Mouse (Mus musculus): ENCODE measurements around the gene Adgrv1. TPM values are rescaled to one million over a fixed set of nuclear protein-coding genes. Genes with fewer than 3 reads are reported as not detected.

The Adgrv1 gene
- polyA plus RNA-seq, 1 experiment from 2014 or later, result 0.10 TPM

DNA sequence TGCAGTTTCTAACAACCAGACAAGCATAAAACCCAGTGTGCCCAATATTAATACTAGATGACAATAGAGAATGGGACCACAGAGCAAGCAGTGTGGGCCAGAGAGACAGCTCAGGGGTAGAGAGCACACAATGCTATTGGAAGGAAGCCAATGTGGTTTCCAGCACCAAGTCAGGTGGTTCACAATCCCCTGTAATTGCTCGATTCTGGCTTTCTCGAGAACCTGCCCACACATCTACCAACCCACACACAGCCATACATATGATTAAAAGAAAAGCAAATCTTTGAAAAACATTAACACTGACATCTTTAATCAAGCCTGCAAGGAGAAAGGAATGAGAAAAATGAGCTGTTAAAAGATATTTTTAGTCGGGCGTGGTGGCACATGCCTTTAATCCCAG, 166.3 kb downstream of the Adgrv1 start:
- WGBS (ENCODE audit: insufficient replicate concordance), result 66% methylated on average over 4 of the region's 4 CpGs
- Histone ChIP-seq H3K4me2 (no peak overlapping the region), H3K27ac (replicated peaks) (no peak overlapping the region), H3K27me3 (no peaks in the 10 kb centered on the region), H3K9me3 (replicated peaks) (no peaks in the 10 kb centered on the region), H3K4me3 (replicated peaks) (no peak overlapping the region), H3K9ac (no peak overlapping the region), H3K36me3 (replicated peaks) (no peaks in the 10 kb centered on the region), H3K4me1 (replicated peaks) (no peaks in the 10 kb centered on the region)
- no peak for ATAC-seq (ENCODE audit: insufficient read depth)

DNA sequence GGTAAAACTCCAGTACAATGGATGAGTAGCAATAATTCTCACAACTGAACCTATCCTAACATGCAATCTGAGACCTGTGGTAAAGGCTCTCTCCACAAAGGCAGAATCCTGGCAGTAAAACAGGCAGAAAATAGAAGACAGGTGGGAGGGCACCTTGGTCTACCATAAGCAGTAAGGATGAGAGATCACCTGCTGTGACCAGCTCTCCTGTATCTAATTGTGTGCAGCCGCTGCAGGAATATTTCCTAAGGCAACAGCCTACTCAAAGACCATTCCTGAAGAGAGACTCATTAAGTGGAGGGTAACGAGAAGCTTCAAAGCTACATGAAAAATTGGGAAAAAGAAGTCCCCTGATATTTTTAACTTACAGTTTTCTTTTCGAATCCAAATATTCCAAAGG, 167.2 kb downstream of the Adgrv1 start:
- WGBS (ENCODE audit: insufficient replicate concordance), result 59% methylated on average over 3 of the region's 3 CpGs
- H3K4me1 ChIP-seq (replicated peaks), result no peaks in the 10 kb centered on the region
- H3K4me3 ChIP-seq (replicated peaks), result no peak overlapping the region
- no peaks in the 10 kb centered on the region for H3K9me3 ChIP-seq (replicated peaks)
- H3K4me2 ChIP-seq, result no peak overlapping the region
- H3K9ac ChIP-seq, result no peak overlapping the region
- H3K27me3 ChIP-seq, result no peaks in the 10 kb centered on the region
- no peaks in the 10 kb centered on the region for H3K36me3 ChIP-seq (replicated peaks)
- H3K27ac ChIP-seq (replicated peaks), result no peak overlapping the region
- no peak for ATAC-seq (ENCODE audit: insufficient read depth)

DNA sequence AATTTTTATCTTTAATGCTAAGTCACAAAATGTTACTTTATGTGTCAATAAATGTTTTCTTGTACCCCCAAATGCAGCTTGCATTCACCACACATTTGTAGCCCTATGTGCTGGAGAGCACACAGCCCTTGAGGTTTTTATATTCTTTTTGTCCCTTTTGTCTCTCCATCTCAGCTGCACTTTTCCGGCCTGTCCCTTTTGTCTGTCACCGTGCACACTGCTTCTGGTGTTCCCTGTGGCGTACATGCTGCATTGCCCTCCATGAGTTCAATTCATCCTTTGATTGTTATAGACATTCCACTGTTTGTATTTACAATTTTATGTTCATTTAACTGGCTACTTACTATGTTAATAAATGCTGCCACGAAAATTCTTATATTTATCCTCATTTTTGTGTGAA, 183.3 kb downstream of the Adgrv1 start:
- no peak for ATAC-seq (ENCODE audit: insufficient read depth)
- Histone ChIP-seq H3K27me3 (no peaks in the 10 kb centered on the region), H3K27ac (replicated peaks) (no peak overlapping the region), H3K4me2 (no peak overlapping the region), H3K9me3 (replicated peaks) (no peaks in the 10 kb centered on the region), H3K36me3 (replicated peaks) (no peaks in the 10 kb centered on the region), H3K9ac (no peak overlapping the region), H3K4me3 (replicated peaks) (no peak overlapping the region), H3K4me1 (replicated peaks) (no peaks in the 10 kb centered on the region)
- 55% methylated on average over 4 of the region's 4 CpGs for WGBS (ENCODE audit: insufficient replicate concordance)

DNA sequence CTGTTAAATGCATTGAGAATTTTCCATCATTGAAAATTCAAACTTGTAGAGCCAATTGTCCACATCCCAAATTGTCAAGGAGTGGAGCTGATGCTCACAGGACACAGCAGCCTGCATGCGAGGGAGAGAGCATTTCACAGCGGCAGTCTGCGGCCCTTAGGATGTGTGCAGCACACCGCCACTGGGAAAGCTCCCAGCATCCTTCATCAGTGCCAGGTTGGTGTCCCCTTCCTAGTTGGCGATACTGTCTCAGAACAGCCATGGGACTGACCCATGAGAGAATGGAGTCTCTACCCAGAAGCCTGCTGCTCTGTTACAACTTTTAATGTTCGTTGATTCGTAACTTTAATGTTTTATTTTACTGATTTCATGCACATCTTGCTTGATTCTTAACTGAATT, 183.8 kb downstream of the Adgrv1 start:
- Histone ChIP-seq H3K4me1 (replicated peaks) (no peaks in the 10 kb centered on the region), H3K27ac (replicated peaks) (no peak overlapping the region), H3K9me3 (replicated peaks) (no peaks in the 10 kb centered on the region), H3K27me3 (no peaks in the 10 kb centered on the region), H3K9ac (no peak overlapping the region), H3K4me2 (no peak overlapping the region), H3K4me3 (replicated peaks) (no peak overlapping the region), H3K36me3 (replicated peaks) (no peaks in the 10 kb centered on the region)
- no peak for ATAC-seq (ENCODE audit: insufficient read depth)
- 66% methylated on average over 7 of the region's 7 CpGs for WGBS (ENCODE audit: insufficient replicate concordance)

DNA sequence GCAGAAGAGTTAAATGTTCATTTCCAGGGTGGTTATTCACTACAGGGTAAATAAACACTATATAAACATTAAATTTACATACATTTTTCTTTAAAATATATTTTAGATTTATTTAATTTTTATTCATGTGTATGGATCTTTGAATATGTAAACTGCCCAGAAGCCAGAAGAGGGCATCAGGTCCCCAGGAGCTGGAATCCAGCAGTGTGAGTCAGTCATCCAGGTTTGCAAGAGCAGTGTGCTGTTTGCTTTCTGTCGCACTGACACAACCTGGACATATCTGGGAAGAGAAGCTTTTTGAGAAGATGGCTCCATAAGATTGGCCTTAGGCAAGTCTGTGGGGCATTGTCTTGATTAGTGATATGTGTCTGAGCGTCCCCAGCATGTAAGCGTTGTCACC, 191.5 kb downstream of the Adgrv1 start:
- H3K9me3 ChIP-seq (replicated peaks), result no peaks in the 10 kb centered on the region
- ATAC-seq (ENCODE audit: insufficient read depth), result no peak
- no peak overlapping the region for H3K4me3 ChIP-seq (replicated peaks)
- no peak overlapping the region for H3K4me2 ChIP-seq
- H3K27ac ChIP-seq (replicated peaks), result no peak overlapping the region
- H3K9ac ChIP-seq, result no peak overlapping the region
- no peaks in the 10 kb centered on the region for H3K4me1 ChIP-seq (replicated peaks)
- H3K36me3 ChIP-seq (replicated peaks), result no peaks in the 10 kb centered on the region
- WGBS (ENCODE audit: insufficient replicate concordance), result 56% methylated on average over 3 of the region's 3 CpGs
- no peaks in the 10 kb centered on the region for H3K27me3 ChIP-seq

DNA sequence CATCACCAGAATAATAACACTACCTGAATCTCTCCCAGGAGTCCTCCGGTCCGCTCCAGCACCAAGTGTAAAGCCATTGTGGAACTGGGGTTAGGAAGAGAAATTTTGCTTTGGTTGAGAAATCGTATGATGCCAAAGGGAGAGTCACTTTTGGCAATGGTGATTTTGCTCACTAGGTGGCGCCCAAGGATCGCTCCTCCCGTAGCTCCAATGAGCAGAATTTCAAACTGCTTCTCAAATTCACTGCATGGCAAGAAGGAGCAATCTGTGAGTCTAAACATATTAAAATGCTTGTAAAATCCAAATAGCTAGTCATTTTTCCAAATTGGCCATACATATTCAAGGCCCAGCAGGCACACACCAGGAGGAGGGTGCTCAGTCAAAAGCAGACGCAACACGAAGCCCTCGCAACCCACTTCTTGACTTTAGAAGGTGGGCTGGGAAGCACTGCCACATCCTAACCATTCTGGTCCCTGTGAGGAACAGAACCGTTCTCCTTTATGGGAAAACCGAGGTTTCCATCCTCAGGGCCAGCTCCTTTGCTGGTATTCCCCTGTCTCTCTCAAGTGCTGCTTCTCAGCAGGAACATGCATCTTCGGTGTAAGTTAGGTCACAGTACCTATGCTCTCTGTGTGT, 193.4 kb downstream of the Adgrv1 start:
- H3K4me1 ChIP-seq (replicated peaks), result no peaks in the 10 kb centered on the region
- WGBS (ENCODE audit: insufficient replicate concordance), result 36% methylated on average over 12 of the region's 12 CpGs
- no peak overlapping the region for H3K4me3 ChIP-seq (replicated peaks)
- H3K9me3 ChIP-seq (replicated peaks), result no peaks in the 10 kb centered on the region
- H3K27ac ChIP-seq (replicated peaks), result no peak overlapping the region
- H3K27me3 ChIP-seq, result no peaks in the 10 kb centered on the region
- ATAC-seq (ENCODE audit: insufficient read depth), result no peak
- H3K4me2 ChIP-seq, result no peak overlapping the region
- H3K9ac ChIP-seq, result no peak overlapping the region
- no peaks in the 10 kb centered on the region for H3K36me3 ChIP-seq (replicated peaks)

DNA sequence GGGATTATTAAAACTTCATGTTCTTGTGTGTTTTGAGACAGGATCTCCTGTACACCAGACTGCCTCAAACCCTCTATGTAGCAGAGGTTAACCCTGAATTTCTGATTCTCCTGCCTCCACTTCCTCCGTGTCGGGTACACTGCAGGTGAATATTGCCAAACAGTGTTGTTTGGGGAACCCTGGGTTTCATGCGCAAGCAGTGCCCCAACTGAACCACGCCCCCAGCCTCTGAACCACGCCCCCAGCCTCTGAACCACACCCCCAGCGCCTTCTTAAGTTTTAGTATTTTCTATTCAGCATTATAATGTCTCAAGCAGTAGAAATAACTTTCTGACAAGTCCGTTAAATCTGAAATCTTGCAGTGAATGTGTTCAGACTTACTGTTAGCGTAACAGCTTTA, 195.9 kb downstream of the Adgrv1 start:
- H3K36me3 ChIP-seq (replicated peaks), result no peaks in the 10 kb centered on the region
- WGBS (ENCODE audit: insufficient replicate concordance), result 45% methylated on average over 8 of the region's 8 CpGs

DNA sequence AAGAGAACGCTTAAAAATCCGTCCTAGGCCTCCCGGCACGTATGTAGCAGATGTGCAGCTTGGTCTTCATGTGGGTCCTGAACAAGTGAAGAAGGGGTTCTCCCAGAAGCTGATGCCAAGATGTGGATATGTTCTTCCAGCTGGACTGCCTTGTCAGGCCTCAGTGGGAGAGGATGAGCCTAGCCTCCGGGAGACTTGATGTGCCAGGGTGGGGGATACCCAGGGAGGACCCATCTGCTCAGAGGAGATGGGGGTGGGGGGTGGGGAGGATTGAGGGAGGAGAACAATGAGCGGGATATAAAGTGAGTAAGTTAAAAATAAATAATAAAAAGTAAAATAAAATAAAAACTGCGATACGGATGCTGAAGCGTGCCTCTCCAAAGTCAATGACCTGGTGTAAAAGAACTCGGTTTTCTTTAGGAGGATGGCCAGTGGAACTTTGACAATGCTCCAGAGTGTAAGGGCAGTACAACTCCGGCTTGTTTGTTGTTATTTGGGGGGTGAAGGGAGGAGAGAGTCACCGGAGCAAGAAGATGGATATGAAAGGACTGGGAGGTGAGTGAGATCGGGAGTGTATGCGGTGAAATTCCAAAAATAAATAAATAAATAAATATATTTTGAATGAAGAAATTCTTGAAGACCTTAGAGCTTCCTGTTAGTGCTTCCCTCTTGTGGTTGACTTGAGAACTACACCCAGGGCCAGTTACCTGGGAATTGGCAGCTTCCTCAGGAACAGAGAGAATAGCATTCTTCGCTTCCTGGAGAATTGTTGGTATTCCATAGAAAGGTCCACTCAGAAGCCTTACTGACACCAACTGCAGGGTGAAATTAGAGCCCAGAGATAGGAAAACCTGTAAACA, 205.8 kb downstream of the Adgrv1 start:
- Histone ChIP-seq H3K27ac (replicated peaks) (no peak overlapping the region), H3K9me3 (replicated peaks) (no peaks in the 10 kb centered on the region), H3K4me1 (replicated peaks) (no peaks in the 10 kb centered on the region), H3K4me3 (replicated peaks) (no peak overlapping the region), H3K36me3 (replicated peaks) (no peaks in the 10 kb centered on the region), H3K9ac (no peak overlapping the region), H3K27me3 (no peaks in the 10 kb centered on the region), H3K4me2 (no peak overlapping the region)
- 61% methylated on average over 15 of the region's 15 CpGs for WGBS (ENCODE audit: insufficient replicate concordance)
- no peak for ATAC-seq (ENCODE audit: insufficient read depth)

More for the DNA sequence above, 195.9 kb downstream of the Adgrv1 start:
- no peaks in the 10 kb centered on the region for H3K27me3 ChIP-seq
- no peaks in the 10 kb centered on the region for H3K9me3 ChIP-seq (replicated peaks)
- no peaks in the 10 kb centered on the region for H3K4me1 ChIP-seq (replicated peaks)
- H3K4me2 ChIP-seq, result no peak overlapping the region
- no peak overlapping the region for H3K9ac ChIP-seq
- no peak overlapping the region for H3K27ac ChIP-seq (replicated peaks)
- H3K4me3 ChIP-seq (replicated peaks), result no peak overlapping the region
- ATAC-seq (ENCODE audit: insufficient read depth), result no peak

DNA sequence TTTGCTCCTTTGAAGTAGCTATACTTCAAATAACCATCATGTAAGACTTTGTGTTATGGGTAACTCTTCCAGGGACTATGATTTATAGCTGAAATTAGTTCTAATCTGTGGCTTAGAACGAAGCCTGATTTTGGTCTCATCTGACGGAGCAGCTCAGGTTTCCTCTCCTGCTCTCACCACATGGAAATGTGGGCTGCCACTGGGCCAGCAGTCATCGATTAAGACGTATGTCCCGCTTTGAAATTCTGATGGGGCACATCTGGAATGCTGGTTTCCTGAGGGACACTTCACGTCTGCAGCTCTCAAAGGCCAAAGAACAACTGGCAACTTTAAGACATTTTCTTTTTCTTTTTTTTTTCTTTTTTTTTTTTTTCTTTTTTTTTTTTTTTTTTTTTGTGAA, 207.8 kb downstream of the Adgrv1 start:
- no peak for ATAC-seq (ENCODE audit: insufficient read depth)
- H3K9me3 ChIP-seq (replicated peaks), result no peaks in the 10 kb centered on the region
- WGBS (ENCODE audit: insufficient replicate concordance), result 56% methylated on average over 6 of the region's 6 CpGs

DNA sequence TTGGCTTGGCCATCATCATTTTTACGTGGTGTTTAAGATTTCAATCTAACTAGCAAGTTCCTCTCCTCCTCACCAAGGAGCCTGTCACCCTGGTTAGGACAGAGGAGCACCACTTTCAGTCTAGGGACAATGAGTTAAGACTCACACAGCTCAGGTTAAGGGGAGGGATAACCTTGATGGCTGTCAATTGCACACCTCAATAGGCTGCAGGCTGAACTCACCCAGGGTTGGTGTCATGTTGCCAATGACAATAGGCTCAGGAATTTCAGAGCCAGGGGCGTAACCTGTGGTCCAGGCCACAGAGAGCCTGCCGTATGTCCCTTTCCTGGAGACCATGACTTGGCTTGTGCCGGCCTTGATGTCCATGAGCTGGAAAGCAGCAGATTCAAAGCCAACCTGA, 209.0 kb downstream of the Adgrv1 start:
- WGBS (ENCODE audit: insufficient replicate concordance), result 58% methylated on average over 4 of the region's 4 CpGs
- no peaks in the 10 kb centered on the region for H3K27me3 ChIP-seq
- H3K4me2 ChIP-seq, result no peak overlapping the region
- no peak for ATAC-seq (ENCODE audit: insufficient read depth)
- H3K4me3 ChIP-seq (replicated peaks), result no peak overlapping the region
- H3K36me3 ChIP-seq (replicated peaks), result no peaks in the 10 kb centered on the region
- no peaks in the 10 kb centered on the region for H3K4me1 ChIP-seq (replicated peaks)
- H3K9me3 ChIP-seq (replicated peaks), result no peaks in the 10 kb centered on the region
- no peak overlapping the region for H3K27ac ChIP-seq (replicated peaks)
- no peak overlapping the region for H3K9ac ChIP-seq

More for the DNA sequence above, 207.8 kb downstream of the Adgrv1 start:
- H3K4me3 ChIP-seq (replicated peaks), result no peak overlapping the region
- H3K4me2 ChIP-seq, result no peak overlapping the region
- no peaks in the 10 kb centered on the region for H3K27me3 ChIP-seq
- no peak overlapping the region for H3K27ac ChIP-seq (replicated peaks)
- H3K4me1 ChIP-seq (replicated peaks), result no peaks in the 10 kb centered on the region
- H3K36me3 ChIP-seq (replicated peaks), result no peaks in the 10 kb centered on the region
- no peak overlapping the region for H3K9ac ChIP-seq

DNA sequence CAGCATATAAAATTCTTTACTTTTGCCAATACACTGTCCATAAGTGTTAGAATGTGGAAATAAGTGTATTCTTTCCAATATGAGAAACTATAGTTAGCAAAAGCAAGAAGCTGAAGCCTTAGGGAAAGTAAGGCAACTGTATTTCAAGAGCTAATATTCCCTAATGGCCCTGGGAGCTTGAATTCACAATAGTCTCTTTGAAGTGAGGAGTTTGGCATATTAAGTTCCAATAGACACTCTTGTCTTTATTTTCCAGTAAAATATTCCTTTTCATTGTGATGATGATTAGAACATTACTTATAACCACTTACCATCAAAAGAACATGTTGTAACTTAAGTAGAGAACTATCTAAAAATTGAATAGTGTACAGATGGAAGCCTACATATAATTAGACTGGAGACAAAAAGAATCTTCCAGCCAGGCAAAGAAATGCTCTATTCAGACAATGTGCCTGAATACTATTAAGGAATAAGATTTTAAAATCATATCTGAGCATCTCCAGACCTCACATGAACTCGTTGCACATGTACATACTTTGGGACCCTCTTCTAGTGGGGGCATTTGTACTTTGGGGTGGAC, 225.0 kb downstream of the Adgrv1 start:
- WGBS (ENCODE audit: insufficient replicate concordance), result 34% methylated on average over 1 of the region's 1 CpGs
- no peak for ATAC-seq (ENCODE audit: insufficient read depth)
- no peaks in the 10 kb centered on the region for H3K9me3 ChIP-seq (replicated peaks)

More for the DNA sequence above, 225.0 kb downstream of the Adgrv1 start:
- Histone ChIP-seq H3K4me1 (replicated peaks) (no peaks in the 10 kb centered on the region), H3K27ac (replicated peaks) (no peak overlapping the region), H3K36me3 (replicated peaks) (no peaks in the 10 kb centered on the region), H3K4me3 (replicated peaks) (no peak overlapping the region), H3K27me3 (no peaks in the 10 kb centered on the region), H3K9ac (no peak overlapping the region), H3K4me2 (no peak overlapping the region)

Measured in liver, embryonic 15.5 days (tissue).